7 mouse cellular contexts compared by ENCODE assay signal in genomic region chr2:152847815-152848302, GRCm38 (mm10). TPM values are rescaled to one million over a fixed set of nuclear protein-coding genes. Genes with fewer than 3 reads are reported as not detected.
DNase-seq lines count a peak whose midpoint lies in the region; ATAC-seq lines count a peak whose summit lies in the region.

Tpx2 (plus strand) TSS chr2:152847964.

- under 1% methylated on average over 34 of the region's 34 CpGs for WGBS in embryonic facial prominence, embryonic 12.5 days
- 0% methylated on average over 34 of the region's 34 CpGs for WGBS in limb, embryonic 11.5 days
- under 1% methylated on average over 34 of the region's 34 CpGs for WGBS in midbrain, embryonic 14.5 days

- no peaks in the 10 kb centered on the region for H3K27me3 ChIP-seq in embryonic facial prominence, embryonic 12.5 days
- no peaks in the 10 kb centered on the region for H3K27me3 ChIP-seq in limb, embryonic 11.5 days (ENCODE audit: control insufficient read depth, insufficient read depth, low read length)
- H3K27me3 ChIP-seq in midbrain, embryonic 14.5 days (ENCODE audit: control insufficient read depth, insufficient read depth, low read length) = no peaks in the 10 kb centered on the region

- H3K4me3 ChIP-seq in embryonic facial prominence, embryonic 12.5 days = peak within 1 kb of the TSS; percentile 76
- peak within 1 kb of the TSS; percentile 92 for H3K4me3 ChIP-seq in limb, embryonic 11.5 days (ENCODE audit: low read depth, low read length)
- peak within 1 kb of the TSS; percentile 65 for H3K4me3 ChIP-seq in midbrain, embryonic 14.5 days (replicated peaks; ENCODE audit: low read depth, low read length)

- H3K9me3 ChIP-seq in embryonic facial prominence, embryonic 12.5 days = no peaks in the 10 kb centered on the region
- H3K9me3 ChIP-seq in limb, embryonic 11.5 days (ENCODE audit: control insufficient read depth, low read length) = no peaks in the 10 kb centered on the region
- H3K9me3 ChIP-seq in midbrain, embryonic 14.5 days (ENCODE audit: control insufficient read depth, low read length) = no peaks in the 10 kb centered on the region

- peak; percentile 93 for DNase-seq in adrenal gland, postnatal 25 days
- peak; percentile 100 for DNase-seq in heart, adult 11 months
- DNase-seq in kidney, adult 18-20 months = peak; percentile 97
- peak; percentile 99 for DNase-seq in limb, embryonic 11.5 days (ENCODE audit: low spot score)
- peak; percentile 99 for DNase-seq in midbrain, embryonic 14.5 days
- peak; percentile 89 to 91 for DNase-seq in spleen, adult 18-20 months

- peak within 1 kb of the TSS; percentile 84 for H3K27ac ChIP-seq in embryonic facial prominence, embryonic 12.5 days
- peak within 1 kb of the TSS; percentile 86 for H3K27ac ChIP-seq in limb, embryonic 11.5 days (replicated peaks; ENCODE audit: low read depth, low read length)
- H3K27ac ChIP-seq in midbrain, embryonic 14.5 days (replicated peaks; ENCODE audit: low read depth, low read length) = no peak within 1 kb of the TSS

- peaks cover 16% of the 10 kb centered on the region for H3K4me1 ChIP-seq in embryonic facial prominence, embryonic 12.5 days
- H3K4me1 ChIP-seq in limb, embryonic 11.5 days (ENCODE audit: control insufficient read depth, insufficient read depth, low read length) = peaks cover 10% of the 10 kb centered on the region
- 0 out of 2 replicates have a peak, but pooled peaks cover 4% of the 10 kb centered on the region for H3K4me1 ChIP-seq in midbrain, embryonic 14.5 days (ENCODE audit: control insufficient read depth, insufficient read depth, low read length)

- peak within 1 kb of the TSS; percentile 67 for H3K9ac ChIP-seq in embryonic facial prominence, embryonic 12.5 days
- H3K9ac ChIP-seq in limb, embryonic 11.5 days (ENCODE audit: low read length) = peak within 1 kb of the TSS; percentile 84
- H3K9ac ChIP-seq in midbrain, embryonic 14.5 days (replicated peaks; ENCODE audit: low read length) = peak within 1 kb of the TSS; percentile 42

- peak within 1 kb of the TSS; percentile 50 for H3K4me2 ChIP-seq in embryonic facial prominence, embryonic 12.5 days (replicated peaks)
- peak within 1 kb of the TSS; percentile 57 for H3K4me2 ChIP-seq in limb, embryonic 11.5 days (ENCODE audit: low read depth, severe bottlenecking)
- H3K4me2 ChIP-seq in midbrain, embryonic 14.5 days (ENCODE audit: low read length) = peak within 1 kb of the TSS; percentile 73

- ATAC-seq in embryonic facial prominence, embryonic 12.5 days (ENCODE audit: insufficient number of reproducible peaks, insufficient read depth, low FRiP score, low TSS enrichment) = peak; percentile 97
- ATAC-seq in limb, embryonic 11.5 days (ENCODE audit: insufficient number of reproducible peaks, low FRiP score, low TSS enrichment, low read depth) = peak; percentile 96
- ATAC-seq in midbrain, embryonic 14.5 days (ENCODE audit: low FRiP score, low TSS enrichment) = peak; percentile 96

- peaks cover 4% of the 10 kb centered on the region; the same call in 1 of the 2 replicates for H3K36me3 ChIP-seq in embryonic facial prominence, embryonic 12.5 days
- H3K36me3 ChIP-seq in limb, embryonic 11.5 days (ENCODE audit: control insufficient read depth, insufficient read depth, low read length) = no peaks in the 10 kb centered on the region
- H3K36me3 ChIP-seq in midbrain, embryonic 14.5 days (ENCODE audit: control insufficient read depth, insufficient read depth, low read length) = no peaks in the 10 kb centered on the region

RNA-seq across cellular contexts. Expression of gene Tpx2, which starts in this region (rescaled TPM):
- total RNA-seq in adrenal gland, postnatal 25 days (2021) = 9.6 and 13.5 TPM in 2 replicates
- polyA plus RNA-seq in embryonic facial prominence, embryonic 12.5 days (2016; fragmentation: Nextera tagmentation; extraction: Ambion mirVana) = 92.4 and 106 TPM in 2 replicates
- 172 and 182 TPM in 2 replicates for polyA plus RNA-seq in limb, embryonic 11.5 days (2014; fragmentation: Nextera tagmentation; extraction: Ambion mirVana)
- polyA plus RNA-seq in midbrain, embryonic 14.5 days (2014; fragmentation: Nextera tagmentation; extraction: Ambion mirVana) = 14.2 and 27.5 TPM in 2 replicates
